Mouse (Mus musculus) embryonic facial prominence, embryonic 11.5 days (tissue): Measurements from ENCODE around the gene Prom1. TPM values are rescaled to one million over a fixed set of nuclear protein-coding genes. Genes with fewer than 3 reads are reported as not detected.

Experiments used
- ATAC-seq: fragments of 200-750 bp; cut with Nextera tagmentation; replicated peaks from 2 replicates; pipeline ENCODE4 v1.8.0; 2017; ENCODE audit warnings: low read depth; ENCODE audit not compliant: insufficient number of reproducible peaks, low FRiP score, low TSS enrichment
- DNase-seq: peaks from one replicate; pipeline ENCODE4 v3.0.0-alpha.2; 2015; ENCODE audit warnings: low spot score
- H3K27ac ChIP-seq: fragments of 300-500 bp; sonication (generic); replicated peaks from 2 replicates; pipeline ENCODE4 v1.5.1; 2014; ENCODE audit warnings: mild to moderate bottlenecking, low read depth, low read length, control low read depth
- H3K27me3 ChIP-seq: fragments of 300-500 bp; sonication (generic); 2 replicates; pipeline ENCODE4 v1.6.1; 2014; ENCODE audit warnings: mild to moderate bottlenecking, low read length, moderate library complexity, mixed read lengths; ENCODE audit not compliant: control insufficient read depth, insufficient read depth
- H3K36me3 ChIP-seq: fragments of 300-500 bp; sonication (generic); replicated peaks from 2 replicates; pipeline ENCODE4 v1.6.1; 2014; ENCODE audit warnings: low read depth, mild to moderate bottlenecking, low read length, moderate library complexity, mixed read lengths; ENCODE audit not compliant: control insufficient read depth, insufficient read depth
- H3K4me1 ChIP-seq: fragments of 300-500 bp; sonication (generic); 2 replicates; pipeline ENCODE4 v1.6.1; 2014; ENCODE audit warnings: low read length, mixed read lengths; ENCODE audit not compliant: control insufficient read depth, insufficient read depth
- H3K4me2 ChIP-seq: fragments of 300-500 bp; sonication (generic); 2 replicates; pipeline ENCODE4 v1.6.1; 2014; ENCODE audit warnings: low read depth, mild to moderate bottlenecking, control low read depth, low read length, moderate library complexity
- H3K4me3 ChIP-seq: fragments of 300-500 bp; sonication (generic); 2 replicates; pipeline ENCODE4 v1.5.1; 2014; ENCODE audit warnings: low read depth, low read length, control low read depth
- H3K9ac ChIP-seq: fragments of 300-500 bp; sonication (generic); replicated peaks from 2 replicates; pipeline ENCODE4 v1.6.1; 2014; ENCODE audit warnings: mild to moderate bottlenecking, control low read depth, low read length
- H3K9me3 ChIP-seq: fragments of 300-500 bp; sonication (generic); replicated peaks from 2 replicates; pipeline ENCODE4 v1.6.1; 2016; ENCODE audit warnings: mild to moderate bottlenecking, low read length, inconsistent platforms, mixed read lengths; ENCODE audit not compliant: control insufficient read depth
- WGBS: fragments of 180-500 bp; shearing (Covaris S2); extraction: QIAGEN DNeasy Blood & Tissue Kit; methylation state at CpG from one replicate; pipeline ENCODE4 v1.1.7; 2014; 5-methylcytosine and 5-hydroxymethylcytosine counted together
- polyA plus RNA-seq: library from polyadenylated mRNA; unstranded; fragments of >200 nt; fragmentation: Nextera tagmentation; extraction: Ambion mirVana; gene quantifications from 2 replicates; pipeline ENCODE4 v1.2.1, GENCODE M21; 2014

The Prom1 gene
- polyA plus RNA-seq, 1 experiment from 2014 or later: 126 TPM

GRCm38 (mm10) chr5:44041056-44041455 lies 60.8 kb downstream of the Prom1 start:
- H3K9ac ChIP-seq: no peak overlapping the region
- H3K27me3 ChIP-seq: no peaks in the 10 kb centered on the region
- H3K9me3 ChIP-seq: no peaks in the 10 kb centered on the region
- no peak overlapping the region for H3K4me2 ChIP-seq
- DNase-seq (no peak), ATAC-seq (no peak)
- 89% methylated on average over 3 of the region's 3 CpGs for WGBS
- no peak overlapping the region for H3K4me3 ChIP-seq
- no peak overlapping the region for H3K27ac ChIP-seq
- H3K4me1 ChIP-seq: no peaks in the 10 kb centered on the region
- peaks cover 3% of the 10 kb centered on the region for H3K36me3 ChIP-seq

GRCm38 (mm10) chr5:43998295-43998989 lies 103.4 kb downstream of the Prom1 start:
- no peak overlapping the region for H3K27ac ChIP-seq
- H3K4me2 ChIP-seq: no peak overlapping the region
- no peak overlapping the region for H3K9ac ChIP-seq
- H3K4me3 ChIP-seq: no peak overlapping the region
- WGBS: 91% methylated on average over 9 of the region's 9 CpGs
- H3K27me3 ChIP-seq: no peaks in the 10 kb centered on the region
- ATAC-seq (no peak), DNase-seq (no peak)
- H3K4me1 ChIP-seq: no peaks in the 10 kb centered on the region
- H3K9me3 ChIP-seq: no peaks in the 10 kb centered on the region
- H3K36me3 ChIP-seq: no peaks in the 10 kb centered on the region; the same call in none of the 2 replicates

- Histone ChIP-seq H3K4me2 (no peak overlapping the region), H3K4me1 (no peaks in the 10 kb centered on the region), H3K9ac (no peak overlapping the region), H3K27ac (no peak overlapping the region), H3K4me3 (no peak overlapping the region), H3K36me3 (no peaks in the 10 kb centered on the region; the same call in none of the 2 replicates), H3K27me3 (no peaks in the 10 kb centered on the region), H3K9me3 (no peaks in the 10 kb centered on the region)
- no peak for ATAC-seq
- 92% methylated on average over 8 of the region's 8 CpGs for WGBS
- no peak for DNase-seq
These were observed 104.2 kb downstream of the Prom1 start for GRCm38 (mm10) chr5:43997626-43998025.

- ATAC-seq (no peak), DNase-seq (no peak)
- no peak overlapping the region for H3K27ac ChIP-seq
- H3K27me3 ChIP-seq: no peaks in the 10 kb centered on the region
- WGBS: 80% methylated on average over 4 of the region's 4 CpGs
- no peaks in the 10 kb centered on the region; the same call in none of the 2 replicates for H3K36me3 ChIP-seq
- H3K9me3 ChIP-seq: no peaks in the 10 kb centered on the region
- no peak overlapping the region for H3K4me2 ChIP-seq
- no peak overlapping the region for H3K9ac ChIP-seq
- H3K4me3 ChIP-seq: no peak overlapping the region
- H3K4me1 ChIP-seq: no peaks in the 10 kb centered on the region
These were observed 105.7 kb downstream of the Prom1 start for GRCm38 (mm10) chr5:43996162-43996561.

GRCm38 (mm10) chr5:43994981-43995380 lies 106.9 kb downstream of the Prom1 start:
- DNase-seq (no peak), ATAC-seq (no peak)
- Histone ChIP-seq H3K4me1 (no peaks in the 10 kb centered on the region), H3K27ac (no peak overlapping the region), H3K27me3 (no peaks in the 10 kb centered on the region), H3K4me3 (no peak overlapping the region), H3K36me3 (no peaks in the 10 kb centered on the region; the same call in none of the 2 replicates), H3K9ac (no peak overlapping the region), H3K9me3 (no peaks in the 10 kb centered on the region), H3K4me2 (no peak overlapping the region)
- WGBS: 88% methylated on average over 2 of the region's 2 CpGs

- DNase-seq (peak; percentile 57), ATAC-seq (no peak)
- no peaks in the 10 kb centered on the region for H3K27me3 ChIP-seq
- H3K9me3 ChIP-seq: no peaks in the 10 kb centered on the region
- H3K4me2 ChIP-seq: no peak overlapping the region
- H3K27ac ChIP-seq: no peak overlapping the region
- no peaks in the 10 kb centered on the region for H3K36me3 ChIP-seq
- H3K9ac ChIP-seq: no peak overlapping the region
- 58% methylated on average over 6 of the region's 6 CpGs for WGBS
- H3K4me3 ChIP-seq: no peak overlapping the region
- H3K4me1 ChIP-seq: no peaks in the 10 kb centered on the region
These were observed 111.5 kb downstream of the Prom1 start for GRCm38 (mm10) chr5:43990316-43990715.

GRCm38 (mm10) chr5:43989017-43989416 lies 112.8 kb downstream of the Prom1 start:
- Histone ChIP-seq H3K4me3 (no peak overlapping the region), H3K36me3 (no peaks in the 10 kb centered on the region), H3K9ac (no peak overlapping the region), H3K27ac (no peak overlapping the region), H3K4me2 (no peak overlapping the region), H3K4me1 (no peaks in the 10 kb centered on the region), H3K9me3 (no peaks in the 10 kb centered on the region), H3K27me3 (no peaks in the 10 kb centered on the region)
- DNase-seq (no peak), ATAC-seq (no peak)
- WGBS: 79% methylated on average over 5 of the region's 5 CpGs

GRCm38 (mm10) chr5:43986212-43986611 lies 115.6 kb downstream of the Prom1 start:
- Histone ChIP-seq H3K27me3 (no peaks in the 10 kb centered on the region), H3K4me3 (no peak overlapping the region), H3K9ac (no peak overlapping the region), H3K4me1 (no peaks in the 10 kb centered on the region), H3K4me2 (no peak overlapping the region), H3K9me3 (no peaks in the 10 kb centered on the region), H3K36me3 (no peaks in the 10 kb centered on the region), H3K27ac (no peak overlapping the region)
- DNase-seq: no peak
- no peak for ATAC-seq
